Mouse (Mus musculus) heart, postnatal 0 days (tissue): ENCODE results near the gene Gm7075.
"Not testable (repeated sequence)": the region's sequence is repeated elsewhere in the genome, so short reads cannot be mapped to it uniquely, and the experiment has no call there.

Experiments
- CTCF ChIP-seq: IDR thresholded peaks from 2 replicates; pipeline ENCODE4 v1.5.1; 2016; ENCODE audit warnings: antibody characterized with exemption, control low read depth, low read depth
- EP300 ChIP-seq: IDR thresholded peaks from 2 replicates; pipeline ENCODE4 v1.6.1; 2016; ENCODE audit warnings: antibody characterized with exemption, low read depth

GRCm38 (mm10) chr10:63411674-63412073 is 9.9 kb downstream of the Gm7075 start:
- TF ChIP-seq CTCF, EP300: not testable (repeated sequence)
